Mouse (Mus musculus) c-Kit-positive CD71-negative TER-119-negative erythroid progenitor cells, embryonic 14.5 days (primary cell): ENCODE data around the gene Zmat3.

ENCODE experiments used
- DNase-seq: peaks from one replicate; pipeline ENCODE4 v3.0.0-alpha.2; 2013; ENCODE audit warnings: low read depth

Zmat3 gene

DNA sequence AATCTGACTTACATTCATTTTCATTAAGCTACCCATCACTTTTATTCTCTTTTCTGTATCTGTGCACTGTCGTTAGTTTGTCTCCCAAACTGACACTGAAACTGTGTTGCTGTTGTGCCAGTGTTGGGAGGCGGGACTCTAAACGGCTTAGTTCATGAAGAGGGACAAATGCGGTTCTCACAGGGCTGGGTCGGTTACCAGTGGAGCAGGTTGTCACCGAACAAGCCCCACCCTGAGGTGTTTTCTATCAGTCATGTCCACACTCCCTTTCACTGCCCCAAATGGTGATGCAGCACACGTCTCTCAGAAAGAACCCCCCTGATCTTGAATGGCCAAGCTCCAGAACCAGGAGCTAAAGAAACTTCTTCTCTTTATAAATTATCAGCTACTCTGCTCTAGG is 6.1 kb upstream of the Zmat3 start:
- no peak for DNase-seq

DNA sequence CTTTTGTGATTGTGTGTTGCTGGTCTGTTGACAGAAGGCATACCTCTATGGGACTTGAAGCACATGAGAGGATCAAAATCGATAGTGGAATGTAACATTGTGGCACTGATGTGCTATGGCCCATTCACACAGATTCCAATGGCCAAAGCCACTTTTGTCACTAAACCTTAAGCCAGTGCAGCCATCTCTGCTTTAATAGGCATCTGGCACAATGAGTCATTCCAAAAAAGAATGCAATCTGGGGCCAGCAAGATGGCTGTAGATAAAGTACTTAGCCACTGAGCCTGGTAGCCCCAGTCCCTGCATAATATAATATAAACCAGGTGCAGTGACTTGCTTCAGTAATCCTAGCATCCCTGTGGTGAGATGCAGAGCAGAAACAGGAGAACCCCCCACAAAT is 1.7 kb upstream of the Zmat3 start:
- DNase-seq: no peak

DNA sequence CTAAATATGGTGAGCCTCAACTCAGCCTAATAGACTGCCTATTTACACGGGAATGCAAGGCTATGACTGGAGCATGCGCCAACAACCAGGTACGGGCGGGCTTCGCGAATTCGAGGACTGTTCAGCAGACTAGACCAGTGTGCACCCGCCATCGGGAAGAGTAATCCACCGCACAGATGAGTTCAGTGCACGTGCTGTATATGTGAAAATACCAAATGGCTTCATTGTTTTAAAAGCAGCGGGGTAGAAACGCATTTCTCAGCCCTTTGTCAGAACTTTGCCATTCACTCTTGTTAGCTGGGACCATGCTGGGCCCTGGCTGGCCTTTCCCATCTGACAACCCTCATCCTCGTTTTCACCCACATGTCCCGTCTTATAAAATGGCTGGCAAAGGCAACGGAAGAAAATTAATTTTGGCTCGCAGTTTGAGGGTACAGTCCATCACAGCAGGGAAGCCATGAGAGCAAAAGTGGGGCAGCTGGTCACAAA is 476 bp upstream of the Zmat3 start:
- DNase-seq: no peak

DNA sequence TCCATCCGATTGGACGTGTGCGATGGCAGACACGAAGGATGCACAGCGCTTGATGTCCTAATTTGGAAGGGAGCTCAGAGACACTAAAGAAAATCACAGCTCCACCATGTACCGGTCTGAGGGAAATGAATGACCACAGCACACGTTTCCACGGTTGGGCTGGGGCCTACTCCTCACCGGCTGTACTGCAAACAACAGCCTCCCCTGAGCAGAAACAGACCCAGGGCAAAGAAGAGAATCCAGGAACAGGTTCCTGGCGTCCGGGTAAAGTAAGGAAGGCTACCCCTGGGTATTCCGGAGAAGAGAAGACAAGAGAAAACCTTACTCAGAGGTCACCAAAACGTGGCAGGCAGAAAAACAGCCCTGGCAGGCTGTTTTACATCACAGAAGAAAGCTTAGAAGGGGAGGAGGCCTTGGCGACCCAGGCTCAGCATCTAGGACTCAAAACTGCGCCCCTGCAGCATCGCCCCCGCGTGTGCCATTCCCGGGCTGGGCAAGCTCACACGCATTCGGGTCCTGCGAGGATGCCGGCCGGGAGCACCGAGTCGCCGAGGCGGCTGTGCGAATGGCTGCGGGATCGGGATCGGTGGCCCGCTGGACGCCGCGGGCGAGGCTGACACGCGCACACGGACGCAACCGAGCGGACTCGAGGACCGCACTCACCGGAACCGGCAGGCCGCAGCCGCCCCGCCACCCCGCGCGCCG is 821 bp downstream of the Zmat3 start:
- no peak for DNase-seq

DNA sequence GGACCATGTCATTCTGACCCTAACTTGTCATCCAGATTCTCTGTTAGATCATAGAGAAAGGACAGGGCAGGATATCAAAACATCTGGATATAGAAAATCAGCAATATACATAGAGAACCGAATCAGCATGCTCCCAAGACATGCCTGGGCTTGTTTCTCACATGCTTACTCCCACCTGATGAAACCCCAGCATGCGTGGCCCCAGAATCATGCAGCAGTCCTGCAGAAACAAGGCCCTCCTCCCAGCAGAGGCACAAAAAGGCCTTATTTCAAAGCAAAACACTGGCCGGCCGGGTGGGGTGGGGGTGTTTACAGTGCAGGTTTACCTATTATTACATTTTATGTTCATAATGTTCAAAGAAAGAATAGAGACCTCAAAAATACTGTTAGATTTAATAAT is 1.6 kb downstream of the Zmat3 start:
- no peak for DNase-seq

DNA sequence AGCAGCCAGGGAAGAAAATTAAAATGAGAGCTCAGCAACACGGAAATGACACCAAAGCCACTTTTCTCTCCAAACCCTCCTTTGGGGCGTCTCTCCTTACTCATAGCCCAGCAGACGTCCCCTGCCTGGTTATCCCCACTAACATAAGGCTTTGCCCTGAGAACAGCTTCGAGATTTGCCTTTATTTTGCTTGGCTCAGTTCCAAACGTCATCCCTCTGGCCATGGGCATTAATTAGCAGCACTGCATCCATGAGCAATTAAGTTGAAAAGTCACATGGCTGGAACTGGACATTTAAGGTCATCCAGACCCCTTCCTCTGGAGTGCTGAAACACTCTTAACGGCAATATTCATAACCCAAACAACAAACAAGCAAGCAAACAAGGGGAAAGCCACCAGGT is 4.6 kb downstream of the Zmat3 start:
- DNase-seq: no peak

DNA sequence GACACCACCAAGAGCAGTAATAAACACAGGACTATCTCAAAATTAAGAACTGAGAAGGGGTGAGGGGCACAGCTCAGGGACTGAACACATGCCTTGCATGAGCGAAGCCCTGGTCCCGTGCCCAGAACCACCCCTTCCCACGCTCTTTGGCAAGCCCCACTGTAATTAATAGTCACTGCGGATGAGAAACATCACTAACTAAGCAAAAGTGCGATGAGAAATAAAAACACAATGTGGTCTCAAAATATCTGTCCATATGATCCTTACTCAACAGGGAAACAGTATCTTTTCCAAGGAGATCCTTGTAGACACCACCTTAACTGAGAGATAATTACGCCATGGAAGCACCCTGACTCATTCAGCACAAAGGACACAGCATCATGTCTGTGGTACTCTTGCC is 17.9 kb downstream of the Zmat3 start:
- no peak for DNase-seq

DNA sequence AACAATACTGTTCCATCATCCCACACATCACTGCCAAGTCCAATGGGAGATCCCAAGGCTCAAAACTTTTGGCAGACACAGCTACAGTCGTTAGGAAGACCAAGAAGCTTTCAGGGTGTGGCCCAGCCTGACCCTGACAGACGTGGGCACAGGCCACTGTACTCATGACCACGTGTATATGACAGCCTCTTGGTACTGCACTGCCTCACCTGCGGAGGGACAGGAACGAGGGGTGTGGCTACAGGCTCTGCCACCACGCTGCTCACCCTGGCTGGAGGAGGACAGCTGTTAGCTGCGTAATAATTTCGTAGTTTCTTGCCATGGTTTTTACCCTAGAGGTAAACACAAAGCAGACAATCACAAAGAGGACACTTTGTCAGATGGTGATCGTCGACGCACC is 20.6 kb downstream of the Zmat3 start:
- DNase-seq: no peak

DNA sequence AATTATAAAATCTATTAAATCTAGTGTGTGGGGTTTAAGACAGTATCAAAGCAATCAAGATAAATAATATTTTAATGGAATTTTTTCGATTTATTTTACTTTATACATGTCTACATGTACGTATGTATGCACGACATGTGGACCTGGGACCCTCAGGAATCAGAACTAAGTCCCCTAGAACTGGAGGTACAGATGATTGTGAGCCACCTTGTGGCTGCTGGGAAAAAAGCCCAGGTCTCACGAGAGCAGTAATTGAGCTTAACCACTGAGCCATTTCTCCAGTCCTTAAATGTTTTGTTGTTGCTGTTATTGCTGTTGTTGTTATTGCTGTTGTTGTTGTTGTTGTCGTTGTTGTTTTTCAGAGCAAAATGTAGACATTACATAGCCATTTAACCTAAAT is 21.0 kb downstream of the Zmat3 start:
- no peak for DNase-seq

DNA sequence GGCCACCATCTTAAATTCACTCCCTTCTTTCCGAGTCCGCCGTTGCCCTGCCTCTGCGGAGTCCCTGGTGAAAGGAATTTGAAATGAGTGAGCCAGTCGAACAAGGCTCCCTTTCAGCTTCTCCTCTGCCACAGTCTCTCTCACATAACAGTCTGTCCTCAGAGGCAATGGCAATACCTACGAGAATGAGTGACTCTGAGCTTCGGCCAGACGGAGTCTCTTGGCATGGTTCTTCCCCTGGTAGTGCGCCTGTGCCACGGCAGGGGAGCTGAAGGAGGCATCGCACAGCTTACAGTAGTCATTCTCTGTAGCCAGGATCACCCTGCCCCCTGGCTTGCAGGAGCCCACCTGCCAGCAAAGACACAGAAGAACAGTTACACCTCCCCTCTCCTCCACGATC is 22.4 kb downstream of the Zmat3 start:
- DNase-seq: no peak

DNA sequence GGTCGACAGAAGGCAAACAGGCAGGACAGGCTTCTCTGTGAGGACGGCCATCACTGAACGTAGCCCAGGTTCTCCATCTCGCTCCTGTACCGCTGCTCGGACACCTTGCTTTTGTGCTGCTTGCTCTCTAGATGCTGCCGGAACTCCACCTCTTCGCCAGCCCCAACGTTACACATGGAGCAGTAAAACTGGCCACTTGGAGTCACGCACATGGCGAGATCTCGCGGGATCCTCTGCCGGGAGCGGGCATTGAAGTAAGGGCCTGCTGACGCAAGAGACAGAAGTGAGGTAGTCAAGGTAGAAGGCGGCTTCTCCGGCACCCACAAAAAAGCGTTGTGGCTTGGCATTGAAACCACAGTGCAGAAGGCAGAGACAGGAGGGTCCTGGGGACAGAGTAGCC is 24.4 kb downstream of the Zmat3 start:
- no peak for DNase-seq

DNA sequence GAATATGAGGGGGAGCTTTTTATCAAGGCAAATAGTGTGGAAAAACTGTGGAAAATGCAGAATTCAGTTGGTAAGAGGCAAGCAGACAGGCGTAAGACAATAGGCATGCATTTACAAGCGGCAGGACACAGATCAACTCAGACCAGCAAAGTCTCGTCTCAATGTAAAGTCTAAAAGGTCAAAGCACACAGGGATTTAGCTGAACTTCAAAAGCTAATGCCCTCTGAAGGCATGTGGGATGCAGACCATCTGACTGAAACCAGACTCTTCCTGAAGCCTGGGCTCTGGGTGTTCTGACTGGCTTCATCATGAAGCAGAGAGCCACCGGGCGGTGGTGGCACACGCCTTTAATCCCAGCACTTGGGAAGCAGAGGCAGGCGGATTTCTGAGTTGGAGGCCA is 27.6 kb downstream of the Zmat3 start:
- no peak for DNase-seq

DNA sequence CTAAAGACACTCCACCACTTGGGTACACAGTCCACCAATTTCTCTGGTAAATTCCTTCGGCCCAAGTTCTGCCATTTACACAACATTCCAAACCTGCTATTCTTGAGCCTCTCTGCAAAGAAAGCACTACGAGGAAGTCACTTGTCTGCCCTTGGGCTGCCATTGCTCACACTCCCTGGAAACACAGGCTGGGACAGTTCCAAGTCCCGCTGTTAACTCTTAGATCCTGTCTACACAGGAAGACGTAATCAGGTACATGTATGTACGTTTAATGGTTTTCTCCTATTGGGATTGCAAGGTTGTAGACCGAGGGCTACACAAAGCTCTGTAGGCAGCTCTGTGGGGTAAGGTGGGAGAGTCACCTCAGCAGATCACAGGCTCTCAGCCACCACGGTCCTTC is 28.0 kb downstream of the Zmat3 start:
- DNase-seq: no peak

DNA sequence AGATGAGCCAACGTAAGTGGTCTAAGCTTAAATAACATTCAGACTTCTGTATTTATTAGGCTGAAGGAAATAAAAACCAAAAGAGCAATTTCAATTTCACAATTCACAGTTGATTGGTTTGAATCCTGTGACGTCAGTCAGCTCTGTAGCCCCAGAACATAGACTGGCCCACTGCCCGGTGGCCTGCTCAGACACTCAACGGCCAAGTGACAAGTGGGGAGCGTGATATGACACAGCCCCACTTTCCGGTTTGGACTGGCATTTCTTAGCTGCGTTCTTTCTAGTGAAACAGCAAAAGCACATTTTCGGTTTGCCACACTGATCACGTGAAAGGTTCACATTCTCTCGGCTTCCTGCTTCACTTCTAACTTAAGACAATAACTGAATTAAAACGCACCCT is 30.9 kb downstream of the Zmat3 start:
- no peak for DNase-seq

DNA sequence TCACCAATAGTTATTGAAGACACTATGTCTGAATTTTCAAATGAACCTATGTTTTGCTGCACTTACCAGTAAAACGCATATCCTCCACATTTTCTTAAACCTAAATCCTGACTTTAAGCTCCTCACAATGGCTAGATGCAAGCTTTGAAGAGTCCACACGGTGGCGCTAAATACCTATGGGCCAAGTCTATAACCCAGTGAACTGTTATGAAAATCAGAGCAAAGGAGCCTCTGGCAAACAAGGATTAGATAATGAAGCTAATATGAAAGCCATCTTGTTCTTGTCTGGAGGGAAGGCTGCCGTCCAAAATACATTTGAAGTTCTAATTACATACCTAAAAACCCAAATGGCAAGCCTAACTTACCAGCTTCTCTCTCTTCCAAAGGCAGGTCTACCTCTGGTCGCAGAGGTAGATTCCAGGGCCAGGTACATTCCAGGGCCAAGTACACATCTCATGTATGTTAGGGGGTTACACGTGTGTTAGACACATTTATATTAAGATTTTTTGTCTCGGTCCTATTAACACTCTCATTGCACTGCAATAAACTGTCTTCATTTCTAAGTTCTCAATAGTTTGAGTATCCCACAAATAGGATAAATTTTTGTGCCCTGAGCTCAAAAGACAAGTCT is 32.2 kb downstream of the Zmat3 start:
- peak; percentile 66 for DNase-seq

DNA sequence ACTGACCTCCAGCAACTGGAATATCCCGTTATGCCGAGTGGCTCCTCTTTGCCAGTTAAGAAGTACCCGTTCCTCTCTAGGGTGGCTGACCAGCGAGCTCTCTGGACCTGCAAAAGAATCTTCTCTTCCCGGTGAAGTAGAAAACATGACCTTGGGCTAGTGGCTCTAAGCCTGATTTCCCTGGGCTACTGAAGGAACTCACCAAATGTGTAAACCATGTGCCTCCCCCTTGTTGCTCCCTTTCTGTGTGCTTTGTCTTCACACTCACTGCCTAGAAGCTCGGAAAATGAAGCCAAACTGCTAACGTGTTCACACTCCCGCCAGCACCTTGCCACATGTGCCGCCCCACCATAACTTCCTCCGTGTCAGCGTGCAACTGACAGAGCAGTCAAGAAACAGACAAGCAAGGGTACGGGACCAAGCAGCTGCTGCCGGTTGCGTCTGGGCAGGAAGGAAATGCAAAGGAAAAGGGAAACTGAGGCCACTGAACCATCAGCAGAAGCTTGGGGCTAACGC is 47.9 kb downstream of the Zmat3 start:
- no peak for DNase-seq

DNA sequence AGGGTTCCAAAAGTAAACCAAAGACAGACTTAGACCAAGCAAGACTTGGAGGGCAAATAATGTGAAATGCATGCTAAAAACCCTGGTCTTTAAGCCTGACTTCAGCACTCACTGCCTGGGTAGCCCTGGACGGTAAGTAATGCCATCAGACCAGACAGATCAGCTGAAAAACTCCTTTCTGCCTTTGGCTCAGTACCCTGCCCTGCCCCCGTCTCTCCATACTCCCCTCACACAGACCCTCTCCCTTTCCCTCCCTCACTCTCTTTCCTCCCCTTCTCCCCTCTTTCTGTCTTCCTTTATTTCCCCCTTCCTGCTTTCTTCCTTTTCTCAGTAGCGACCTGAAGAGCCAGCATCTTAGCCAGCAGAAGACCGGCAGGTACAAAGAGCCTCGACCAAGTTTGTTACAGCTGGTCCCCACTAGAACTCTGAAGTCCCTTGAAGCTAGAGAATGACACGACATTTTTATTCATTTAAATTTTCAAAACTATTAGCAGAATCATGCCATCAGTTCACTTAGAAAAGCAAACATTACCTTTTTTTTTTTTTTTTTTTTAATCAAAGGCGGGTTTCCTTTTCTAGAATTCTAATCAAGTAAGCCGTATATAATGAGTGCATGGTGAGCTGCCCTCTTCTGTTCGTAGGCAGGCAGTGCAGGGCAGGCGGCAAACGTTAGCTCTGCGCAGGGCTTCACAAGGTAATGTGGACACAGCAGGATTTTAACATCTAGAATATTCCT is 48.5 kb downstream of the Zmat3 start:
- DNase-seq: no peak

DNA sequence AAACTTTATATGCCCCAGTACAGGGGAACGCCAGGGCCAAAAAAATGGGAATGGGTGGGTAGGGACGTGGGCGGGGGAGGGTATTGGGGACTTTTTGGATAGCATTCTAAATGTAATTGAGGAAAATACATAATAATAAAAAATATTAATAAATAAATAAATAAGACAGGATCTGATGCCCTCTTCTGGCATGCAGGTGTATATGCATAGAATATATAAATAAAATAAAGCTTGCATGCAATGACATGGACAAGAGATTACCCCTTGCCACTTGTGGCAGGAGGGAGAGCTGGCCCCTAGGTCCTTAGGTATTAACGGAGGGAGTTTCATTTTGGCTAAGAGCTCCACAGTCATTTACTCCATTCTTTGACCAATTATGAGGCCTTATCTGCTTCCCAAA is 51.1 kb downstream of the Zmat3 start:
- DNase-seq: no peak

DNA sequence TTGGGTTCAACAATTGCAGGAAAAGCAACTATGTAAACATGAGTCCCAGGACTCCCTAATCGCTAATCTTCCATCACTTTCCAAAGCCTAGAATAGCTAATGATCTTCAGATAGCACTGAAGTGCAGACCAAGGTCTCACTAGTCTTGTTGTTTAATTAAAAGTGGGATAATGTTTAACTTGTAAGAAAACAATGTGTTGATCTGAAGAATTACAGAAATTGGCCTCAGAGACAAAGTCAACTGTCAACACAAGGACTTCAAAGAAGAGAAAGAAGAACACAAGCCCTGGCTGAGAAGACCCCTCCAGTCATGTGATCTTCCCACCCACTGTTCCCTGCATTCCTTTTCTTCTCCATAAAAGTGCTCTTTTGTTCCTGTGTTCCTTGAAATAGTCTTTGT is 61.6 kb downstream of the Zmat3 start:
- no peak for DNase-seq

DNA sequence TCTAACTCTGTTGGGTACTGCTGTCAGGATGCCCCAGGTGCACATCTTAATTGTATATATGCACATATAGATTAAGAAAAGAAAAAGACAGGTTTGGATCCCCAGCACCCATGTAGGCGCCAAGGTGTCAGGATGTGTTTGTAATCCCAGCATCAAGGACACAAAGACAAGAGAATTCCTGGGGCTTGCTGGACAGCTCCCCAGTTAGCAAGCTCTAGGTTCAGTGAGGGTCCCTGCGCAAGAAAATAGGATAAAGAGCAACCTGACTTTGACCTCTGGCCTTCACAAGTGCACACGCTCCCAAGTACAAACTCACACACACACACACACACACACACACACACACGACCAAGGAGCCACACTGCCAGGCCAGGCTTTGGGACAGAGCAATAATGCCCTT is 73.8 kb downstream of the Zmat3 start:
- DNase-seq: no peak
